Mouse (Mus musculus) left cerebral cortex, postnatal 36 days (tissue): Measurements from ENCODE around the gene Surf6. TPM values are rescaled to one million over a fixed set of nuclear protein-coding genes. Genes with fewer than 3 reads are reported as not detected.
A peak's percentile ranks its signal among the peaks of the same experiment; 100 is the strongest.
"Not testable (repeated sequence)": the region's sequence is repeated elsewhere in the genome, so short reads cannot be mapped to it uniquely, and the experiment has no call there.

Source experiments
- DNase-seq, 2 experiments: peaks; one replicate each; pipeline ENCODE4 v3.0.0; 2021 to 2022; ENCODE audit warnings: low spot score in 2 of 2, mixed read lengths in 1 of 2
- intact Hi-C: fragments of 180-260 bp; cut with DNase I; formaldehyde crosslinking; loops from one replicate; pipeline ENCODE4 v1.15.1; 2025
- total RNA-seq, 2 experiments: library from RNA; stranded (reverse); gene quantifications; 2 replicates each; pipeline ENCODE4 v1.2.3; 2021

Surf6 gene
- total RNA-seq, 2 experiments from 2014 or later: 26.7 to 27.0 TPM

DNA sequence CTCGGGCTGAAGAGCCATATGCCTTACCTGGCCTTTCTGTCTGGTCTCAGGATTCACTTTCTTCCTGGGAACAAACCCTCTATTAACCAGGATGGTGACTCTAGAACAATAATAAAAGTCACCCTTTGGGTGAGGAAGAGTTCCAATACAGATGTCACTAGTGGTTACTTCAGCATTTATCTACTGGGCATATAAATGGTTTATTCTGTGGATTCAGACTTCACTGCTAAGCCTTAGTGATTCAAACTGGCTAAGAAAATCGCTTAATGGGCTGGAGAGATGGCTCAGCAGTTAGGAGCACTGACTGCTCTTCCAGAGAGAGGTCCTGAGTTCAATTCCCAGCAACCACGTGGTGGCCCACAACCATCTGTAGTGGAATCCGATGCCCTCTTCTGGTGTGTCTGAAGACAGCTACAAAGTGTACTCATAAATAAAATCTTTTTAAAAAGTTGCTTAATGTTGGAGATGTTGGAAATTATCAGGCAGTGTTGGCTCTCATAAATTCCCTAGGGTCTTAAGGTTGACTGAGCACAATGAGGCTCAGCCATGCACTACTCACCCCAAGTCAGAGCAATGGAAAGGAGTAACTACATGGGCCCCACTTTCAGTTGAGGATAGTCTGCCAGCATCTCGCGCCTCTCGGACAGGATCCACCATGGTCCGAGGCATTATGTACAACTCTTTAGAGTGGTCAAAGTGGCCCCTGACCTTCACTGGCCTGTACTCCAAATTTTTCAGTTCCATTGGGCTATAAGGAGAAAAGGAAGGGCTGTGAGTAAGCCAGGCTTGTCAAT lies 11.7 kb upstream of the Surf6 start:
- intact Hi-C loops: loop anchor here (10.0 kb wide), 1 partner anchor 470 kb away; the partner anchor contains the start of gene Sec16a
- no peak for DNase-seq

- intact Hi-C loops: loop anchor here (10.0 kb wide), 1 partner anchor 469 kb away; the partner anchor contains the start of gene Sec16a
- DNase-seq: no peak
These were observed 10.9 kb upstream of the Surf6 start for GRCm38 (mm10) chr2:26913416-26914147.

DNA sequence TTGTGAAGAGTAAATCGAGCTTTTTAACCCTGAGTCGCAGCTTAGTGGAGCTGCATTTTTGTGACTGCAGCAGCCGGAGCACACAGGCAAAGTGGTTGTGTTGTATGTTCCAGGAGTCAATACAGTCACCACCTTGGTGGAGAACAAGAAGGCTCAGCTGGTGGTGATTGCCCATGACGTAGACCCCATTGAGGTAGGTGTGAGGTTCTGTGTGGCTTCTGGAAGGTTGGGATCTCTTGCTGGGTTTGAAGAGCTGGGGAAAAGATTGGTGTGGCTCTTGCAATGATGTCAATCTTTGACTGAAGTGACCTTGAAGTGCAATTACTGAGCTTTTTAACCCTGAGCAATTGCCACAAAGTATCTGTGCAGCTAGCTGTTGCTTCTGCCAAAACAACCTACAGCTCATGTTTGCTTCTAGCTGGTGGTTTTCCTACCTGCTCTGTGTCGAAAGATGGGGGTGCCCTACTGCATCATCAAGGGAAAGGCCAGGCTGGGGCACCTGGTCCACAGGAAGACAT lies 9.6 kb upstream of the Surf6 start:
- DNase-seq: no peak
- intact Hi-C loops: loop anchor here (10.0 kb wide), 1 partner anchor 468 kb away; the partner anchor contains the start of gene Sec16a

GRCm38 (mm10) chr2:26910994-26911765 lies 8.5 kb upstream of the Surf6 start:
- intact Hi-C loops: loop anchor here (10.0 kb wide), 1 partner anchor 466 kb away; the partner anchor contains the start of gene Sec16a

GRCm38 (mm10) chr2:26910124-26910993 lies 7.7 kb upstream of the Surf6 start, which contains the start of the genes Med22 and Rpl7a:
Med22 (minus strand) TSS chr2:26910677.
Rpl7a (plus strand) TSS chr2:26910764.
- intact Hi-C loops: loop anchor here (10.0 kb wide), 1 partner anchor 466 kb away; the partner anchor contains the start of gene Sec16a
- peak; percentile 100 for DNase-seq

More at GRCm38 (mm10) chr2:26910994-26911765, 8.5 kb upstream of the Surf6 start:
- DNase-seq: no peak

DNA sequence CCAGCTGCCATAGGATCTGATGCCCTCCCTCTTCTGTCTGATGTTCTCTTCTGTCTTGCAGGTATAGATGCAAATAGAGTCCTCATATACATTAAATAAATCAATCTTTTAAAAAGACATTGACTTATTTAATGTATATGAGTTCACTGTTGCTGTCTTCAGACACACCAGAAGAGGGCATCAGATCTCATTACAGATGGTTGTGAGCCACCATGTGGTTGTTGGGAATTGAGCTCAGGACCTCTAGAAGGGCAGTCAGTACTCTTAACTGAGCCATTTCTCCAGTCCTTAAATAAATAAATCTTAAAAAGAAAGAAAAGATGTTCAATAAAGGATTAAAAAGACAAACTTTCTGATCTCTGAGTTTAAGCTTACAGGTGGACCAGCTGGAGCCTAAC lies 6.7 kb upstream of the Surf6 start:
- intact Hi-C loops: no loop called here
- DNase-seq: no peak

DNA sequence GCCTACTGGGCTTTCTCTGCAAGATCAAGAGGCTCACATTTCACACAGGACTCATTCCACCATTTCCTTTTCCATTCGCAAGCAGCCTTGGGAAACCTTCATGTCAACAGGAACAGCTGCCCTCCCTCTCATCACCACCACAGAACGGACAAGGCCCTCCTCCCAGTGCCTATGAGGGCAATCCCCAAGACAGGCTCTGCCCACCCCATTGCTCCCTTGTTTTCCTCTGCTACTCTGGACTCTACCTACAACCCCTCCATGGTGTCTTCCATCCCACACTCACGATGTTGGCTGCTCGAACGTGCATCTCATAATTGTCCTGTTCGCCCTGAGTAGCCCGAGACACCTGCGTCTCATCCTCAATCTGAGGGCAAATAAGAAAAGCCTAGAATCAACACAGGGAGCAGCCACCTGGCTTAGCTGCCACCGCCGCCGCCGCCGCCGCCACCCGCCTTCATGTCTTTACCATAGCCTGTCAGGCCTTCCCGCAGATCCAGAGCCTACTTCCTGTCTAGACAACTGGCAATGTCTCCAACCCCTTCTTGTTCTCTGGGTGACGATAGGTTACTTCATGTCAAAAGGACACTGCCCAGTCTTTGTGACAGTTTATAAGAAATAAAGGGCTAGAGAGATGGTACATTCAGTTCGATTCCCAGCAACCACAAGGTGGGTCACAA lies 6.2 kb upstream of the Surf6 start:
- intact Hi-C loops: no loop called here
- no peak for DNase-seq

DNA sequence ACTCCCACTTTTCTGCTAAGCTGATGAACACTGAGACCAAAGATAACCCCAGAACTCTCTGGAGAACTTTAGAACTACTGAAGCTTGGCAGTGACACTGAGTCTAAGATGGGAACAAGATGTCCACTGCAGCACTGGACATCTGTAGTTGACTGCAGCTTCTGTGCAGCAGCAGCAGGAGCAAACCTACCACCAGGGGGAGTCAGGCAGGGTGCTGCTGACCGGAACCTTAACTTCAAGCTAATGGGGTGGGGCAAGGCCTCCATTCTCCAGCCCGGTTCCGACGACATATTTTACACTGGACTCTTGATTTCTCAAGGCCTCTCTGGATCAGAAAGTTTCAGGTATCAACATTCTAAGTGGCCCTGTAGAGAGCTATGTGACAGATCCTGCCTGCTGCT lies 4.4 kb upstream of the Surf6 start:
- DNase-seq: no peak

DNA sequence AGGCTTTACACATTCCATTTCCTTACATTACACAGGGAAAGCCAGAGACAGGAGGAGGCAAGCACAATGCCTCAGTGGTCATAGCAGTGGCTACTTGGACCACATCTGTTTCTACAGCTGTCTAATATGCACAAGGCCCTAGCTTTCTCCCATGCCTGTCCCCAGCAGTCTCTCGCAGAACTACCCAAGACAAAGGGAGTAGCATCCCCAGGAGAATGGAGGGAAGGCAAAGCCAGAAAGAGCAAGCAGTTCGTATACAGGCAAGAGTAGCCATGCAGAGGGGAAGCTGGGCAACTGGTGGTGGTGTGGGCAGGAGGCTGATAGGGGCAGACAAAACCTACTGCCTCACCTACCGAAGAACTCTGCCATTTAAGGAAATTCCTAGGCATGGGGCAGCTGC lies 3.8 kb upstream of the Surf6 start:
- DNase-seq: no peak
- intact Hi-C loops: no loop called here

More for the DNA sequence above, 4.4 kb upstream of the Surf6 start:
- intact Hi-C loops: no loop called here

GRCm38 (mm10) chr2:26905936-26906335 lies 3.3 kb upstream of the Surf6 start:
- no peak for DNase-seq
- intact Hi-C loops: no loop called here

GRCm38 (mm10) chr2:26903311-26903710 lies 632 bp upstream of the Surf6 start:
- intact Hi-C loops: loop anchor here (5.0 kb wide), 1 partner anchor 261 kb away; no protein-coding TSS in a partner anchor
- no peak for DNase-seq

DNA sequence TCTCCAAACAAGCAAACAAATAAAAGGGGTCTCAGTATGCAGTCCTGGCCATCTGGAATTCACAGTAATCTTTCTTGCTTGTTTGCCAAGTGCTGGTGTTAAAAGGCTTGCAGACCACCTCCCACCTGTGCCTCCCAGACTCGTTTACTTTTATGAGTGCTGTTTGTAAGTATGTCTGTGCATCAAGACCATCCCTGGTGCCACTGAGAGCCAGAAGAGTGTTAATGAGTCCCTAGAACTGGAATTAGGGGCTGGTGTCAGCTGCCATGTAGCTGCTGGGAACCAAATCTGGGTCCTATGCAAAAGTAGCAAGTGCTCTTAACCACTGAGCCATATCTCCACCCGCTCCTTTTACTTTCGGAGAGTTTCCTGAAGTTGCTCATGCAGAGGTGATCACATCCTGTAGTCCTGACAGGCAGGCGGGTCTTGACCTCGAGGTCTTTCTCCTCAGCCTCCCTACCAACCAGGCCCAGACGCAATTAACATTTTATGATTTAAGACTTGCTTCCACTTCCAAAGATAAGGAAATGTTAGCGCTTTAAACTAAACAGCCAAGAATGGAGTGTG lies 762 bp downstream of the Surf6 start:
- intact Hi-C loops: loop anchor here (1.0 to 5.0 kb wide), 2 partner anchors 62 to 260 kb away; partner anchors contain the start of gene Rexo4
- DNase-seq: no peak

DNA sequence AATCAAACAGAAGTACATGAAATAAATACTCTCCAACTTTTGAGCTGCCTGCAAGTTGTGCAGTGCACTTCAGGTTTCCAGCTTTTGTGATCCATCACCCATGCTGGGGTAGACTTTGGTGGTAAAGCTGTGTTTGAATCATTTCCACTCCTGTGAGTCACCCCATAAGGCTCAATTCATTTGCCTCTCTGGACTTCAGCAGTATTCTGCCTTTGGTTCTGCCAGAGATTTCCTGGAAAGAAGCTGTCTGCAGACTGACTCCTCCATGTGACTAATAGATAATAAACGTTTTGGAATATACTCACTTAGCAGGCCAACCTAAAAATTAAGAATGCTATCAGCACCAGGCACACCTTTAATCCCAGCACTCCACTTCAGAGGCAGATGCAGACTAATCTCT lies 1.9 kb downstream of the Surf6 start:
- intact Hi-C loops: loop anchor here (5.0 kb wide), 1 partner anchor 258 kb away; no protein-coding TSS in a partner anchor
- DNase-seq: no peak

DNA sequence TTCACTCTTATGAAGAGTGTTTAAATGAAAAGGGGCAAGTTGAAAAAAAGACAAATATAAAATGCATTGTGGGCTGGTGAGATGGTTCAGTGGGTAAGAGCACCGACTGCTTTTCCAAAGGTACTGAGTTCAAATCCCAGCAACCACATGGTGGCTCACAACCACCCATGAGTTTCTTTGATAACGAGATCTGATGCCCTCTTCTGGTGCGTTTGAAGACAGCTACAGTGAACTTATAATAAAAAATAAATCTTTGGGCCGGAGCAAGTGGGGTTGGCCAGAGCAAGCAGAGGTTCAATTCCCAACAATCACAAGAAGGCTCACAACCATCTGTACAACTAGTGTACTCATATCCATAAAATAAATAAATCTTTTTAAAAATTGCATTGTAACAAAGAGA lies 6.8 kb downstream of the Surf6 start:
- intact Hi-C loops: no loop called here
- DNase-seq: no peak

DNA sequence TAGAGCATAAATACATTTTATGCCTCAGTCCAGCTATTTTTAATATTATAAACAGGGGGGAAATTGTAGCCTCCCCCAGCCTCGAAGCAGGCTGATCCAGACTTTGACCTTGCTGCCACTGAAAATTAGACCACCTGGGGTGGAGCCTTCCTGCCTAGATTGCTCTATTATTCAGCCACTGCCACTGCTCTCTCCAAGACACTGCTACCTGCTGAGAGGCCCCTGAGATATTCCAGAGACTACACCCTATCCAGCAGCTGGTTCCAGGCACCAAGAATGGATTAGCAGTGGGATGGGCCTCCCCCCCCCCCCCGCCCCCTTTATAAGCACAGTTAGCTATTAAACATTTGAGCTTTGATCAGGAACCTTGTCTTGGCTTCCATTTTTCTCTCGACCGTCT lies 16.5 kb downstream of the Surf6 start:
- DNase-seq, intact Hi-C loops: not testable (repeated sequence)

DNA sequence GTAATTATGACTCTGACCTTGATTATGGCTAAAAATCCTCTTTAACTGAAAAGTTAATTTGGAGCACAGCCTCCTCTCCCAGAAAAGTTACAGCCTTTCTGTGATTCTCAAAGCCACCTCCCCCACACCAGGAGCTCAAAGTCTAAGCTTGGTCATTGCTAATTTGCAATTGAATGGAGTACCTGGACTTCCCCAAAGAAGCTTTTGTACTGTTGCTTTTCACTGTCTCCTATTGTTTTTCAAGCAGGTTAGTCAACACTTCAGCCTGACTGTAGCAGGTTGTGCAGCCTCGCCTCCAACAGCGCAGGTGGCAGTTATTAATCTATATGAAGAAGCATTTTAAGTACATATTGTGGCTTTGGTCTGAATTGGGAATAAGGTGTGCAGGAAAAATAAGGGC lies 17.1 kb downstream of the Surf6 start:
- intact Hi-C loops, DNase-seq: not testable (repeated sequence)

DNA sequence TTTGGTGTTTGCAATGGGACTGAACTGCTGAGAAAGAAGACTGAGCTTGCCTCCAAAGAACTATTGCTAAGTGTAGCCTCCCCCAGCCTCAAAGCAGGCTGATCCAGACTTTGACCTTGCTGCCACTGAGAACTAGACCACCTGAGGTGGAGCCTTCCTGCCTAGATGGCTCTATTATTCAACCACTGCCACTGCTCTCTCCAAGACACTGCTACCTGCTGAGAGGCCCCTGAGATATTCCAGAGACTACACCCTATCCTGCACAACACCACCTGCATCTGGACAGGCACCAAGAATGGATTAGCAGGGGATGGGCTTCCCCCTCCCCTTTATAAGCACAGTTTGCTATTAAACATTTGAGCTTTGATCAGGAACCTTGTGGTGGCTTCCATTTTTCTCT lies 24.1 kb downstream of the Surf6 start:
- intact Hi-C loops: no loop called here

More for the DNA sequence above, 24.1 kb downstream of the Surf6 start:
- no peak for DNase-seq
